Mouse (Mus musculus) midbrain, embryonic 12.5 days (tissue): ENCODE measurements around the gene Orai1. TPM values are rescaled to one million over a fixed set of nuclear protein-coding genes. Genes with fewer than 3 reads are reported as not detected.
"Not testable (repeated sequence)": the region's sequence is repeated elsewhere in the genome, so short reads cannot be mapped to it uniquely, and the experiment has no call there.

Experiments
- ATAC-seq: fragments of 200-750 bp; cut with Nextera tagmentation; 2 replicates; pipeline ENCODE4 v1.8.0; 2017; ENCODE audit warnings: low read depth, moderate TSS enrichment, moderate library complexity; ENCODE audit not compliant: low FRiP score
- H3K27ac ChIP-seq: fragments of 300-500 bp; sonication (generic); replicated peaks from 2 replicates; pipeline ENCODE4 v1.5.1; 2016; ENCODE audit warnings: mild to moderate bottlenecking
- H3K27me3 ChIP-seq: fragments of 300-500 bp; sonication (generic); 2 replicates; pipeline ENCODE4 v1.6.1; 2016; ENCODE audit warnings: mild to moderate bottlenecking
- H3K36me3 ChIP-seq: fragments of 300-500 bp; sonication (generic); 2 replicates; pipeline ENCODE4 v1.6.1; 2016
- H3K4me1 ChIP-seq: fragments of 300-500 bp; sonication (generic); 2 replicates; pipeline ENCODE4 v1.6.1; 2016
- H3K4me2 ChIP-seq: fragments of 300-500 bp; sonication (generic); replicated peaks from 2 replicates; pipeline ENCODE4 v1.6.1; 2016; ENCODE audit warnings: mild to moderate bottlenecking, moderate library complexity
- H3K4me3 ChIP-seq: fragments of 300-500 bp; sonication (generic); 2 replicates; pipeline ENCODE4 v1.5.1; 2016; ENCODE audit warnings: mild to moderate bottlenecking
- H3K9ac ChIP-seq: fragments of 300-500 bp; sonication (generic); replicated peaks from 2 replicates; pipeline ENCODE4 v1.6.1; 2016; ENCODE audit warnings: mild to moderate bottlenecking, moderate library complexity
- H3K9me3 ChIP-seq: fragments of 300-500 bp; sonication (generic); 2 replicates; pipeline ENCODE4 v1.6.1; 2016; ENCODE audit warnings: mild to moderate bottlenecking
- WGBS: fragments of 180-500 bp; shearing (Covaris S2); methylation state at CpG from one replicate; pipeline ENCODE4 v1.1.7; 2016; 5-methylcytosine and 5-hydroxymethylcytosine counted together
- polyA plus RNA-seq: library from polyadenylated mRNA; unstranded; fragments of >200 nt; fragmentation: Nextera tagmentation; extraction: Ambion mirVana; gene quantifications from 2 replicates; pipeline ENCODE4 v1.2.1, GENCODE M21; 2016

Orai1 gene
- 11.7 and 13.7 TPM in 2 replicates for polyA plus RNA-seq

DNA sequence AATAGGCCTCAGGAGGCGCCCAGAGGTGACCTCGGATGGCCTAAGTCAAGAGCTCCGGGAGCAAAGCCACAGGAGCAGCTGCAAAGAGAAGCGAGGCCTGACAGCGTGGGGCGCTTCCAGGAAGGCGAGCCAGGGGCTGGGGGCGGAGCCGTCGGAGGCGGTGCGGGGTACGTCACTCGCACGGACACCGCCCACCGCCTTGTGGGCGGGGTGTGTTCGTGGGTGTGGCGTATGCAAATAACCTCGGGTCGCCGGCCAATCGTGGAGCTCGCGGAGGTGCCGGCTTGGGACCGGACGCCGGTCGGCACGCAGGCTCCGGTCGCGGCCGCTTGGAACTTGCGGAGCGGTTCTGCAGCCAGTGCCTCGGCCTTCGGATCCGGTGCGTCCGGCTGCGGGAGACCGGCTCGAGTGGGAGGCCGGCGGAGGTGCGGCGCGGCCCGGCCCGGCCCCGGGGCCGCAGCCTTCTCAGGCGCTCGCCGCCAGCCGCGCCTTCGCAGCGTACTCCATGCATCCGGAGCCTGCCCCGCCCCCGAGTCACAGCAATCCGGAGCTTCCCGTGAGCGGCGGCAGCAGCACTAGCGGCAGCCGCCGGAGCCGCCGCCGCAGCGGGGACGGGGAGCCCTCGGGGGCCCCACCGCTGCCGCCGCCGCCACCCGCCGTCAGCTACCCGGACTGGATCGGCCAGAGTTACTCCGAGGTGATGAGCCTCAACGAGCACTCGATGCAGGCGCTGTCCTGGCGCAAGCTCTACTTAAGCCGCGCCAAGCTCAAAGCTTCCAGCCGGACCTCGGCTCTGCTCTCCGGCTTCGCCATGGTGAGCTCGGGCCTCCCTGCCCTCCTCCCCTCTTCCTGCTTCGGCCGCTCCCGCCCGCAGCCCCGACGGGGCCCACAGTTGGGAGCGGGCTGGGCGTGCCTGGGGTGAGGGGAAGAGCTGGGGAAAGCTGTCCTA, at the start of gene Orai1:
Gene Orai1 (plus strand): TSS at position 322 of the 949 bp plus-strand sequence.
- Histone ChIP-seq H3K27ac (peak within 1 kb of the TSS; percentile 95), H3K4me3 (peak within 1 kb of the TSS; percentile 74), H3K9ac (peak within 1 kb of the TSS; percentile 83), H3K4me2 (peak within 1 kb of the TSS; percentile 68), H3K36me3 (no peaks in the 10 kb centered on the region), H3K4me1 (peaks cover 32% of the 10 kb centered on the region), H3K27me3 (no peaks in the 10 kb centered on the region), H3K9me3 (no peaks in the 10 kb centered on the region)
- ATAC-seq = peak; percentile 93
- under 1% methylated on average over 101 of the region's 106 CpGs for WGBS

DNA sequence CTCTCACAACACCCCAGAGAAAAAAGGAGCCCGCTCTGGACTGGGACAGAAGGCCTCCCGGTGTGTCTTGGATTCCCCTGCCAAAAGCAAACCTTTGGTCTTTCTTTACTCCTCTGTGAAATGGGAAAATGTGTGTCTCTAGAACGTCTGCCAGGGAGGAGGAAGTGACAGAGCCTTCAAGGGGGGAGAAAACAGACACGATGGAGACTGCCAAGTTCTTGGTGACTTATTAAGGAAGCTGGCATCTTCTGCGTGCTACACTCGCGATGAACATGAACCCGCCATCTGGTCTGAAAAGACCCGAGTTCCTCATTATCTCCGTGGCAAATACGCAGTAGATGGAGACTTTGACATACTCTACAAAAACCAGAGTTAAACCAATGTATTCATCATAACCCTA, 49.4 kb upstream of the Orai1 start:
- no peak for ATAC-seq
- no peak overlapping the region for H3K9ac ChIP-seq
- no peaks in the 10 kb centered on the region for H3K36me3 ChIP-seq
- no peak overlapping the region for H3K27ac ChIP-seq
- H3K4me3 ChIP-seq = no peak overlapping the region
- H3K4me2 ChIP-seq = no peak overlapping the region
- no peaks in the 10 kb centered on the region for H3K9me3 ChIP-seq
- no peaks in the 10 kb centered on the region for H3K4me1 ChIP-seq
- WGBS = 90% methylated on average over 11 of the region's 11 CpGs
- H3K27me3 ChIP-seq = no peaks in the 10 kb centered on the region

DNA sequence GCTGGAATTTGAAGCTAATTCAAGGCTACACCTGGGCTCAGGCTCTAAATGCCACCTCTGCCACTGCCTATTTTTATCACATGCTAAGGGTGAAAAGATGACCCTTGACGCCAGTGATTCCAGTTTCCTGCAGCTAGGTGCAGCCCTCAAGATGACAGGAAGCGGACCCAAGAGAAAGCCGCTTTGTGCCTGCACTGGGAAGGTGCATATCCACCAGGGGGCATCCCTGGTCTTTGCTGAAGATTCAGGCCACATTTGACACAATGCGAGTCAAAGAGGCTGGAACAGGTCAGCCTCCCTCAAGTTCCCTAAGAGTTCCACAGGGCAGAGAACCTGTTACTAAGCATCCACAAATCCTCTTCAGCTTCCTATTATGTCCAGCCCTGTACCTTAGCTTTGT, 46.6 kb upstream of the Orai1 start:
- no peak for ATAC-seq
- Histone ChIP-seq H3K4me3 (no peak overlapping the region), H3K27me3 (no peaks in the 10 kb centered on the region), H3K4me2 (no peak overlapping the region), H3K9me3 (no peaks in the 10 kb centered on the region), H3K36me3 (no peaks in the 10 kb centered on the region), H3K9ac (no peak overlapping the region), H3K27ac (no peak overlapping the region), H3K4me1 (no peaks in the 10 kb centered on the region; the same call in 1 of the 2 replicates)
- 38% methylated on average over 4 of the region's 4 CpGs for WGBS

DNA sequence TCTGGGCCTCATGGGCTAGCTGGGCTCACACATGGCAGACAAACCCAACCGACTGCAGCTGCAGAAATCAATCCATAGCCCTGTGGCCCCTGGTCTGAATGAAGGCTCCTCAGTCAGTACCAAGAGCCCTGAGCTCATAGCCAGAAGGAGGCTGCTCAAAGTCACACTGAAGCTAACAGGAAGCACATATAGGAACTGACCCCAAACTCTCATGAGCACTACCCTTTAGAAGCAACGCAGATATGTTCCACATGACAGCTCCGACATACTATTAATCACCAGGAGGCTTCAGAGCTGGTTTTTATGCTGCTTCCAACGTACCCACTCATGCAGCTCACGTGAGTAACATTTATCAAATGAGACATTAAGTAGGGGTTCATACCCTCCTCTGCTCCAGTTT, 44.8 kb upstream of the Orai1 start:
- Histone ChIP-seq H3K27ac (no peak overlapping the region), H3K27me3 (no peaks in the 10 kb centered on the region), H3K4me2 (no peak overlapping the region), H3K4me1 (no peaks in the 10 kb centered on the region; the same call in 1 of the 2 replicates), H3K36me3 (no peaks in the 10 kb centered on the region), H3K4me3 (no peak overlapping the region), H3K9me3 (no peaks in the 10 kb centered on the region), H3K9ac (no peak overlapping the region)
- ATAC-seq = no peak
- WGBS = 86% methylated on average over 5 of the region's 5 CpGs

DNA sequence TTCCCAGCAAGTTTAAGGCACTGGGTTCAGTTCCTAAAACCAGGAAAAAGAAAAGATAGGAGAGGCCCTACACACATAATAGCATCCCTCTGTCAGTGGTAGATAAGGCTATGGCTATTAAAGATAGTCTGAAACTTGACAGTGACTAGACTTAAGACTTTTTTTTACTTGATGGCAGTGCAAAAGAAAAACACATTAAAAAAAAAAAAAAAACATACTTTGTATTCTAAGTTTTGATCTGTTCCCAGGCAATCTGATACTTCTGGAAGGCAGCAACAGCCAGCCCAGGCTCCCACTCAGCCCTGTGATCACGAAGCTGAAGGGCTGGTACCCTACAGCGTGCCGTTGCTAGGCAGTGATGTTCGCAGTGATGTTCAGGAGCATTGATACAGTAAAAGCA, 43.4 kb upstream of the Orai1 start:
- no peaks in the 10 kb centered on the region for H3K27me3 ChIP-seq
- no peak for ATAC-seq
- H3K4me2 ChIP-seq = no peak overlapping the region
- WGBS = 92% methylated on average over 4 of the region's 4 CpGs
- no peak overlapping the region for H3K27ac ChIP-seq
- H3K36me3 ChIP-seq = no peaks in the 10 kb centered on the region
- no peak overlapping the region for H3K9ac ChIP-seq
- H3K9me3 ChIP-seq = no peaks in the 10 kb centered on the region
- H3K4me3 ChIP-seq = no peak overlapping the region
- no peaks in the 10 kb centered on the region; the same call in 1 of the 2 replicates for H3K4me1 ChIP-seq

DNA sequence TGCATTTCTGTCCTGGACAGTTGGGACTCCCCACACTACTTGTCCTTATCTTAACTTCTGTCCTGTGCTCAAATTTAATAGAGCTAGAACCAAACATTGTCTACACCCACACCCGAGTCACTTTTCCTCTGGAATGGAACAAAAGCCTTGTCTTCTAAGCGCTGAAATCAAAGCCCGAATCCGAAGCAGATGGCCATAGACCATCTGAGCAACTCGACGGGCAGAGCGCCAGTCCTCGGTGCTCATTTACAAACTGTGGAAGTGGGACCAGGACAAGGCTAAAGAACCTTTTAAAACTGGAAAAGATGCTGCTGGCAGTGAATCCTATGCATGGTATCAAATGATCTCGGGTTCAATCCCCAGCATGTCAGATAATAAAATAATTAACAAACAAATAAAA, 42.8 kb upstream of the Orai1 start:
- ATAC-seq = no peak
- H3K27me3 ChIP-seq = no peaks in the 10 kb centered on the region
- H3K9me3 ChIP-seq = no peaks in the 10 kb centered on the region
- H3K4me2 ChIP-seq = no peak overlapping the region
- no peaks in the 10 kb centered on the region; the same call in 1 of the 2 replicates for H3K4me1 ChIP-seq
- no peak overlapping the region for H3K4me3 ChIP-seq
- H3K27ac ChIP-seq = no peak overlapping the region; the same call in 1 of the 2 replicates
- 0 out of 2 replicates have a peak, but pooled peaks cover 5% of the 10 kb centered on the region for H3K36me3 ChIP-seq
- WGBS = 78% methylated on average over 9 of the region's 9 CpGs
- H3K9ac ChIP-seq = no peak overlapping the region

DNA sequence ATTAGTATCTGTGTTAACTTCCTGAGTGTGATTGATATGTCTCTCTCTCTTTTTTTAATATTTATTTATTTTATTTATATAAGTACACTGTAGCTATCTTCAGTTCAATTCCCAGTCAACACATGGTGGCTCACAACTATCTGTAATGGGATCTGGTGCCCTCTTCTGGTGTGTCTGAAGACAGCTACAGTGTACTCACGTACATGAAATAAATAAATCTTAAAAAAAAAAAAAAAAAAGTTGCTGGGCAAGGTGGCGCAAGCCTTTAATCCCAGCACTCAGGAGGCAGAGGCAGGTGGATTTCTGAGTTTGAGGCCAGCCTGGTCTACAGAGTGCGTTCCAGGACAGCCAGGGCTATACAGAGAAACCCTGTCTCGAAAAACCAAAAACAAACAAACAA, 40.2 kb upstream of the Orai1 start:
- 94% methylated on average over 4 of the region's 4 CpGs for WGBS
- ATAC-seq, H3K4me3 ChIP-seq, H3K27ac ChIP-seq, H3K4me2 ChIP-seq, H3K36me3 ChIP-seq, H3K9me3 ChIP-seq, H3K9ac ChIP-seq, H3K4me1 ChIP-seq, H3K27me3 ChIP-seq: not testable (repeated sequence)

DNA sequence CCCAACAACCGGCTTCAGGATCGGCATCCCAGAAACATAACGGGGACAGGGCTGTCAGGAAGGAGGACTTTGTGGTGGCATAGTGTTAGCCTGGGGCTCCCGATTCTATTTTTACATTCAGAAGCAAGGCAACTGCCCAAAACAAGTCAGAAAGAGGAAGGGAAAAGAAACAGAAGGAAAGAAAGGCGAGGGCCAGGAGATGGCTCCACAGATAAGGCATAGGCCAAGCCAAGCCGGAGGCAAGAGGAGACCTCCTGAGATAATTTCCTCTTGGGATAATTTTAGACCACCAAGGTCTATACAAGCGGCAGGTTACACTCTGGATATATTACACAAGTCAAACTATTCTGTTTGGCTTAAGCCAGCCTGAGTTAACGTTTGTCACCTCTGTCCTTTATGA, 35.9 kb upstream of the Orai1 start:
- Histone ChIP-seq H3K27ac (no peak overlapping the region), H3K36me3 (peaks cover 20% of the 10 kb centered on the region; the same call in 1 of the 2 replicates), H3K27me3 (no peaks in the 10 kb centered on the region), H3K9me3 (no peaks in the 10 kb centered on the region), H3K4me1 (no peaks in the 10 kb centered on the region), H3K9ac (no peak overlapping the region), H3K4me2 (no peak overlapping the region), H3K4me3 (no peak overlapping the region)
- WGBS = 97% methylated on average over 8 of the region's 8 CpGs
- no peak for ATAC-seq

DNA sequence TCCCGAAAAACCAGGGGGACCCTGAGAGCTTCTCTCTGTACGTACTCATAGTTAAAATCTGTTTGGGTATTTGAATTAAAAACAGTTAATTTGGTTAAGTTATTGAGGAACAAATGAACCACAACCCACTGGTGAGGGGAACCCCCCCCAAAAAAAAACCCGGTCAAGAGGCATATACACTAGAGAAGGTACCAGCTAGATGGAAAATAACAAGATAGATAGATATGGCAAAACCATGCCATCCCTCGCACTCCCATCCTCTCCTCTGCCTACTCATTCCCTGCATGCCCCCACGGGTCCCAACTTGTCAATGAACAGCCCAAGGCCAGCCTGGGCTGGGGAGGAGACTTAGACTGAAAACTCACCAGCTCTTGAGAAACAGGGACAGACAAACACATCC, 30.4 kb upstream of the Orai1 start:
- no peaks in the 10 kb centered on the region for H3K9me3 ChIP-seq
- no peak for ATAC-seq
- H3K9ac ChIP-seq = no peak overlapping the region
- no peaks in the 10 kb centered on the region for H3K27me3 ChIP-seq
- peaks cover 37% of the 10 kb centered on the region for H3K4me1 ChIP-seq
- no peak overlapping the region for H3K27ac ChIP-seq
- H3K36me3 ChIP-seq = peaks cover 11% of the 10 kb centered on the region; the same call in 1 of the 2 replicates
- 73% methylated on average over 5 of the region's 5 CpGs for WGBS
- H3K4me3 ChIP-seq = no peak overlapping the region
- H3K4me2 ChIP-seq = peak overlapping the region; percentile 97; the same call in 1 of the 2 replicates

DNA sequence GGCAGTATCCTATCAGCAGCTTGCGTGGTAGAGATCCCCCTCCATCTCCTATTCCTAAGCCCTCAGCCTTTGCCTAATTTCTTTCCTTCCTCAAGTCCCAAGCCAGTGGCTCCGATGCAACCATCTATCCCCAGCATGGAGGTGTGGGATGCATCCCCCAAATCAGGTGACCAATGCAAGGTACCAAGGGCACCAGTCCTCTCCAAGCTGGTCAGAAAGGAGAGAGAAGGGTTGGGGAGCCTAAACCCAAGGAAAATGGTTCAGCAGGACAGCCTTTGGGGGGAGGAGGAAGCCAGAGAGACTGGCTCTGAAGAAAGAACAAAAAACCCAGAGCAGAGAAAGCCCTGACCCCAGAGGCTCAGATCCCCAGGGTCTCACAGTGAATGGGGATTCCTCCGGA, 29.6 kb upstream of the Orai1 start:
- Histone ChIP-seq H3K9ac (peak overlapping the region; percentile 31; the same call in 1 of the 2 replicates), H3K36me3 (peaks cover 10% of the 10 kb centered on the region; the same call in 1 of the 2 replicates), H3K9me3 (no peaks in the 10 kb centered on the region), H3K4me2 (peak overlapping the region; percentile 97), H3K27me3 (no peaks in the 10 kb centered on the region), H3K4me3 (0 out of 2 replicates have a peak overlapping the region, but pooled peaks have one; percentile 15), H3K4me1 (peaks cover 45% of the 10 kb centered on the region), H3K27ac (peak overlapping the region; percentile 77)
- ATAC-seq = no peak
- 31% methylated on average over 3 of the region's 3 CpGs for WGBS

DNA sequence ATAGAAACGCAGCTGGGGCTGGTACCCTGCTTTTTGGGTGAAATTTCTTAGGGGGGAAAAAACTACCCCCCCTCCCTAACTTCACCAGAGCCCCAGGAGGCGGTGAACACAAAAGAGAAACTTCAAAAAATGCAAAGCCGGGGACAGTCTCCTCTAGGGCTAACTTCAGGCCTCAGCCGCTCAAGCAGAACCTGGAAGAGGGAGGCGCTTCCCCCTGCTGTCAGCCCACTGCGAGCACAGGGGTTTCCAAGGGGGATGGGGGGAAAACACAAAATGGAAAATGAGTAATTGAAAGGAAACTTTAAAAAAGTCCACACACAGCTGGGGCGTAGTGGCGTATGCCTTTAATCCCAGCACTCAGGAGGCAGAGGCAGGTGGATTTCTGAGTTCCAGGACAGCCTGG, 28.8 kb upstream of the Orai1 start:
- H3K4me3 ChIP-seq = peak overlapping the region; percentile 75; the same call in 1 of the 2 replicates
- no peak overlapping the region; the same call in 1 of the 2 replicates for H3K9ac ChIP-seq
- H3K36me3 ChIP-seq = peaks cover 5% of the 10 kb centered on the region; the same call in 1 of the 2 replicates
- no peaks in the 10 kb centered on the region for H3K9me3 ChIP-seq
- peak overlapping the region; percentile 97 for H3K4me2 ChIP-seq
- ATAC-seq = no peak
- H3K27me3 ChIP-seq = no peaks in the 10 kb centered on the region
- H3K4me1 ChIP-seq = peaks cover 53% of the 10 kb centered on the region
- 12% methylated on average over 8 of the region's 8 CpGs for WGBS
- peak overlapping the region; percentile 77 for H3K27ac ChIP-seq
